Mouse (Mus musculus): ENCODE data around the gene Dnajb3. TPM values are rescaled to one million over a fixed set of nuclear protein-coding genes. Genes with fewer than 3 reads are reported as not detected.

Dnajb3 gene
- polyA plus RNA-seq (2016; fragmentation: Nextera tagmentation; extraction: Ambion mirVana) = 7.6 and 8.4 TPM in 2 replicates

- no peak within 1 kb of the TSS for H3K27ac ChIP-seq (ENCODE audit: poor library complexity, severe bottlenecking)
- WGBS = 4% methylated on average over 62 of the region's 62 CpGs
Measured at GRCm38 (mm10) chr1:88205294-88205922, at the start of gene Dnajb3. Dnajb3 (minus strand) TSS chr1:88205782.

GRCm38 (mm10) chr1:88254793-88255465 lies 49.3 kb upstream of the Dnajb3 start:
- Histone ChIP-seq H3K9ac (no peak overlapping the region), H3K36me3 (peaks cover 4% of the 10 kb centered on the region), H3K27me3 (replicated peaks) (no peaks in the 10 kb centered on the region), H3K4me1 (replicated peaks) (peaks cover 8% of the 10 kb centered on the region), H3K4me3 (no peak overlapping the region), H3K4me2 (no peak overlapping the region), H3K27ac (ENCODE audit: poor library complexity, severe bottlenecking) (no peak overlapping the region), H3K9me3 (replicated peaks) (peaks cover 77% of the 10 kb centered on the region)
- 79% methylated on average over 12 of the region's 12 CpGs for WGBS
- ATAC-seq (ENCODE audit: insufficient number of reproducible peaks, low FRiP score) = no peak

More at GRCm38 (mm10) chr1:88205294-88205922, at the start of gene Dnajb3:
- H3K9ac ChIP-seq = peak within 1 kb of the TSS; percentile 69
- no peaks in the 10 kb centered on the region for H3K36me3 ChIP-seq
- peaks cover 2% of the 10 kb centered on the region; the same call in 1 of the 2 replicates for H3K9me3 ChIP-seq (replicated peaks)
- peak within 1 kb of the TSS; percentile 77 for H3K4me2 ChIP-seq
- H3K4me1 ChIP-seq (replicated peaks) = no peaks in the 10 kb centered on the region
- peak; percentile 96 for ATAC-seq (ENCODE audit: insufficient number of reproducible peaks, low FRiP score)
- peaks cover 3% of the 10 kb centered on the region; the same call in 1 of the 2 replicates for H3K27me3 ChIP-seq (replicated peaks)
- peak within 1 kb of the TSS; percentile 52 for H3K4me3 ChIP-seq

GRCm38 (mm10) chr1:88253540-88253939 lies 48.0 kb upstream of the Dnajb3 start:
- H3K9me3 ChIP-seq (replicated peaks) = peaks cover 91% of the 10 kb centered on the region
- WGBS = 61% methylated on average over 6 of the region's 6 CpGs

GRCm38 (mm10) chr1:88253106-88253505 lies 47.5 kb upstream of the Dnajb3 start:
- Histone ChIP-seq H3K4me3 (no peak overlapping the region), H3K4me2 (no peak overlapping the region), H3K36me3 (no peaks in the 10 kb centered on the region), H3K9ac (no peak overlapping the region), H3K4me1 (replicated peaks) (no peaks in the 10 kb centered on the region), H3K9me3 (replicated peaks) (peaks cover 91% of the 10 kb centered on the region), H3K27ac (ENCODE audit: poor library complexity, severe bottlenecking) (no peak overlapping the region), H3K27me3 (replicated peaks) (no peaks in the 10 kb centered on the region)
- 67% methylated on average over 8 of the region's 8 CpGs for WGBS
- ATAC-seq (ENCODE audit: insufficient number of reproducible peaks, low FRiP score) = no peak

More at GRCm38 (mm10) chr1:88253540-88253939, 48.0 kb upstream of the Dnajb3 start:
- H3K9ac ChIP-seq = no peak overlapping the region
- ATAC-seq (ENCODE audit: insufficient number of reproducible peaks, low FRiP score) = no peak
- H3K36me3 ChIP-seq = no peaks in the 10 kb centered on the region
- H3K27me3 ChIP-seq (replicated peaks) = no peaks in the 10 kb centered on the region
- H3K4me3 ChIP-seq = no peak overlapping the region
- H3K4me1 ChIP-seq (replicated peaks) = no peaks in the 10 kb centered on the region
- no peak overlapping the region for H3K27ac ChIP-seq (ENCODE audit: poor library complexity, severe bottlenecking)
- no peak overlapping the region for H3K4me2 ChIP-seq

GRCm38 (mm10) chr1:88250023-88250422 lies 44.4 kb upstream of the Dnajb3 start:
- Histone ChIP-seq H3K4me1 (replicated peaks) (no peaks in the 10 kb centered on the region), H3K9me3 (replicated peaks) (peaks cover 92% of the 10 kb centered on the region), H3K9ac (no peak overlapping the region), H3K27me3 (replicated peaks) (no peaks in the 10 kb centered on the region), H3K36me3 (no peaks in the 10 kb centered on the region), H3K4me2 (no peak overlapping the region), H3K4me3 (no peak overlapping the region), H3K27ac (ENCODE audit: poor library complexity, severe bottlenecking) (no peak overlapping the region)
- 75% methylated on average over 5 of the region's 5 CpGs for whole genome bisulfite sequencing
- ATAC-seq (ENCODE audit: insufficient number of reproducible peaks, low FRiP score) = no peak

- Histone ChIP-seq H3K9ac (no peak overlapping the region), H3K27ac (ENCODE audit: poor library complexity, severe bottlenecking) (no peak overlapping the region), H3K27me3 (replicated peaks) (no peaks in the 10 kb centered on the region), H3K4me3 (no peak overlapping the region), H3K36me3 (no peaks in the 10 kb centered on the region), H3K4me1 (replicated peaks) (no peaks in the 10 kb centered on the region), H3K4me2 (no peak overlapping the region), H3K9me3 (replicated peaks) (peaks cover 92% of the 10 kb centered on the region)
- 69% methylated on average over 7 of the region's 7 CpGs for WGBS
- no peak for ATAC-seq (ENCODE audit: insufficient number of reproducible peaks, low FRiP score)
Measured at GRCm38 (mm10) chr1:88249596-88249995, 44.0 kb upstream of the Dnajb3 start.

- Histone ChIP-seq H3K4me2 (no peak overlapping the region), H3K4me1 (replicated peaks) (no peaks in the 10 kb centered on the region), H3K9me3 (replicated peaks) (peaks cover 96% of the 10 kb centered on the region), H3K9ac (no peak overlapping the region), H3K27me3 (replicated peaks) (no peaks in the 10 kb centered on the region), H3K27ac (ENCODE audit: poor library complexity, severe bottlenecking) (no peak overlapping the region), H3K36me3 (no peaks in the 10 kb centered on the region), H3K4me3 (no peak overlapping the region)
- ATAC-seq (ENCODE audit: insufficient number of reproducible peaks, low FRiP score) = no peak
- WGBS = 62% methylated on average over 4 of the region's 4 CpGs
Measured at GRCm38 (mm10) chr1:88248658-88249057, 43.1 kb upstream of the Dnajb3 start.

GRCm38 (mm10) chr1:88247660-88248059 lies 42.1 kb upstream of the Dnajb3 start:
- Histone ChIP-seq H3K27ac (ENCODE audit: poor library complexity, severe bottlenecking) (no peak overlapping the region), H3K4me1 (replicated peaks) (no peaks in the 10 kb centered on the region), H3K9me3 (replicated peaks) (peaks cover 95% of the 10 kb centered on the region), H3K9ac (no peak overlapping the region), H3K4me2 (no peak overlapping the region), H3K27me3 (replicated peaks) (no peaks in the 10 kb centered on the region), H3K4me3 (no peak overlapping the region), H3K36me3 (no peaks in the 10 kb centered on the region)
- no peak for ATAC-seq (ENCODE audit: insufficient number of reproducible peaks, low FRiP score)
- WGBS = 40% methylated on average over 2 of the region's 2 CpGs

GRCm38 (mm10) chr1:88246386-88246785 lies 40.8 kb upstream of the Dnajb3 start:
- no peak for ATAC-seq (ENCODE audit: insufficient number of reproducible peaks, low FRiP score)
- H3K4me3 ChIP-seq = no peak overlapping the region
- H3K27me3 ChIP-seq (replicated peaks) = no peaks in the 10 kb centered on the region
- H3K9ac ChIP-seq = no peak overlapping the region
- H3K4me2 ChIP-seq = no peak overlapping the region
- WGBS = 37% methylated on average over 6 of the region's 6 CpGs
- H3K4me1 ChIP-seq (replicated peaks) = no peaks in the 10 kb centered on the region
- H3K36me3 ChIP-seq = no peaks in the 10 kb centered on the region
- H3K9me3 ChIP-seq (replicated peaks) = peaks cover 93% of the 10 kb centered on the region
- no peak overlapping the region for H3K27ac ChIP-seq (ENCODE audit: poor library complexity, severe bottlenecking)

GRCm38 (mm10) chr1:88245881-88246280 lies 40.3 kb upstream of the Dnajb3 start:
- H3K4me1 ChIP-seq (replicated peaks) = no peaks in the 10 kb centered on the region
- no peak overlapping the region for H3K4me3 ChIP-seq
- peaks cover 93% of the 10 kb centered on the region for H3K9me3 ChIP-seq (replicated peaks)
- no peak overlapping the region for H3K4me2 ChIP-seq
- H3K27me3 ChIP-seq (replicated peaks) = no peaks in the 10 kb centered on the region
- H3K36me3 ChIP-seq = no peaks in the 10 kb centered on the region
- no peak overlapping the region for H3K27ac ChIP-seq (ENCODE audit: poor library complexity, severe bottlenecking)
- 73% methylated on average over 6 of the region's 6 CpGs for WGBS
- no peak overlapping the region for H3K9ac ChIP-seq
- no peak for ATAC-seq (ENCODE audit: insufficient number of reproducible peaks, low FRiP score)

- no peak overlapping the region for H3K4me2 ChIP-seq
- peaks cover 93% of the 10 kb centered on the region for H3K9me3 ChIP-seq (replicated peaks)
- no peak for ATAC-seq (ENCODE audit: insufficient number of reproducible peaks, low FRiP score)
- H3K9ac ChIP-seq = no peak overlapping the region
- H3K27ac ChIP-seq (ENCODE audit: poor library complexity, severe bottlenecking) = no peak overlapping the region
- no peaks in the 10 kb centered on the region for H3K36me3 ChIP-seq
- H3K4me1 ChIP-seq (replicated peaks) = no peaks in the 10 kb centered on the region
- no peak overlapping the region for H3K4me3 ChIP-seq
- H3K27me3 ChIP-seq (replicated peaks) = no peaks in the 10 kb centered on the region
- WGBS = 58% methylated on average over 5 of the region's 5 CpGs
Measured at GRCm38 (mm10) chr1:88243861-88244260, 38.3 kb upstream of the Dnajb3 start.

Measured in heart, embryonic 12.5 days (tissue).